Mouse (Mus musculus) limb, embryonic 14.5 days (tissue): ENCODE data around the gene Vwa3b. TPM values are rescaled to one million over a fixed set of nuclear protein-coding genes. Genes with fewer than 3 reads are reported as not detected.

Experiments used
- ATAC-seq: fragments of 200-750 bp; cut with Nextera tagmentation; 2 replicates; pipeline ENCODE4 v1.8.0; 2017; ENCODE audit warnings: low read depth, moderate number of reproducible peaks, moderate TSS enrichment; ENCODE audit not compliant: low FRiP score
- DNase-seq: peaks from one replicate; pipeline ENCODE4 v3.0.0-alpha.2; 2015; ENCODE audit warnings: low spot score
- H3K27ac ChIP-seq: fragments of 300-500 bp; sonication (generic); replicated peaks from 2 replicates; pipeline ENCODE4 v1.5.1; 2014; ENCODE audit warnings: low read depth, mild to moderate bottlenecking, low read length, moderate library complexity, mixed read lengths
- H3K27me3 ChIP-seq: fragments of 300-500 bp; sonication (generic); 2 replicates; pipeline ENCODE4 v1.6.1; 2014; ENCODE audit warnings: low read length, mixed read lengths; ENCODE audit not compliant: control insufficient read depth, insufficient read depth
- H3K36me3 ChIP-seq: fragments of 300-500 bp; sonication (generic); 2 replicates; pipeline ENCODE4 v1.6.1; 2014; ENCODE audit warnings: mild to moderate bottlenecking, low read length, moderate library complexity, mixed read lengths; ENCODE audit not compliant: control insufficient read depth, insufficient read depth
- H3K4me1 ChIP-seq: fragments of 300-500 bp; sonication (generic); 2 replicates; pipeline ENCODE4 v1.6.1; 2014; ENCODE audit warnings: antibody characterized with exemption, low read length, mixed read lengths; ENCODE audit not compliant: control insufficient read depth, insufficient read depth
- H3K4me2 ChIP-seq: fragments of 300-500 bp; sonication (generic); replicated peaks from 2 replicates; pipeline ENCODE4 v1.6.1; 2014; ENCODE audit warnings: low read depth, mild to moderate bottlenecking, low read length, moderate library complexity; ENCODE audit not compliant: severe bottlenecking
- H3K4me3 ChIP-seq: fragments of 300-500 bp; sonication (generic); replicated peaks from 2 replicates; pipeline ENCODE4 v1.5.1; 2014; ENCODE audit warnings: low read length
- H3K9ac ChIP-seq: fragments of 300-500 bp; sonication (generic); 2 replicates; pipeline ENCODE4 v1.6.1; 2014; ENCODE audit warnings: mild to moderate bottlenecking, low read depth, low read length, moderate library complexity; ENCODE audit not compliant: severe bottlenecking
- H3K9me3 ChIP-seq: fragments of 300-500 bp; sonication (generic); 2 replicates; pipeline ENCODE4 v1.6.1; 2016; ENCODE audit warnings: low read length; ENCODE audit not compliant: control insufficient read depth
- POLR2A ChIP-seq: fragments of 200-500 bp; IDR thresholded peaks from 2 replicates; pipeline ENCODE4 v1.8.0; 2012; ENCODE audit warnings: inconsistent platforms, mild to moderate bottlenecking, moderate library complexity, borderline replicate concordance; ENCODE audit not compliant: insufficient read depth, insufficient read length; ENCODE audit errors: extremely low read depth
- WGBS: fragments of 180-500 bp; shearing (Covaris S2); extraction: QIAGEN DNeasy Blood & Tissue Kit; methylation state at CpG from one replicate; pipeline ENCODE4 v1.1.7; 2014; 5-methylcytosine and 5-hydroxymethylcytosine counted together
- polyA plus RNA-seq, 2 experiments: library from polyadenylated mRNA; depleted of rRNA in 1 of 2; stranded (reverse) in 1 of 2; unstranded in 1 of 2; fragments of >200 nt; fragmentation: Nextera tagmentation in 1 of 2; extraction: Ambion mirVana in 1 of 2; gene quantifications; 2 replicates each; pipeline versions ENCODE4 v1.2.1 to v1.2.3; 2012 to 2014

Vwa3b gene
- polyA plus RNA-seq, 2 experiments: 1.0 to 1.6 TPM

DNA sequence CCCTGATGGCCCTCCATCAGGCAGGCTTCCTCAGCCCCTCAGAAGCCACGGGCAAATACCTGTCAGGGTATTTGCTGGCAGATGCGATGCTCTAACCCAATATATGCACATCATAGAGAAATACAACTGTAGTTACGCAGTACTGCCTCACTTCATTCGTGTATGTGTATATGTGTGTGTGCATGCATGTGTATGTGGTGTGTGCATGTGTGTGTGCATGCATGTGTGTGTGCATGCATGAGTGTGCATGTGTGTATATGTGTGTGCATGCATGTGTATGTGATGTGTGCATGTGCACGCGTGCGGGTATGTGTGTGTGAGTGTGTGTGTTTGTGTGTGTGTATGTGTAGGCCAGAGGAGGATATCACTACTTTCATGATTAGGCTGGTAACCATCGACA, 9.5 kb downstream of the Vwa3b start:
- H3K36me3 ChIP-seq: no peaks in the 10 kb centered on the region
- DNase-seq (no peak), ATAC-seq (no peak)
- TF ChIP-seq POLR2A: no peak
- no peaks in the 10 kb centered on the region for H3K9me3 ChIP-seq
- 92% methylated on average over 8 of the region's 8 CpGs for WGBS
- H3K4me3 ChIP-seq: no peak overlapping the region
- 0 out of 2 replicates have a peak, but pooled peaks cover 2% of the 10 kb centered on the region for H3K27me3 ChIP-seq
- no peak overlapping the region for H3K4me2 ChIP-seq
- no peak overlapping the region for H3K9ac ChIP-seq
- H3K4me1 ChIP-seq: no peaks in the 10 kb centered on the region
- H3K27ac ChIP-seq: no peak overlapping the region

DNA sequence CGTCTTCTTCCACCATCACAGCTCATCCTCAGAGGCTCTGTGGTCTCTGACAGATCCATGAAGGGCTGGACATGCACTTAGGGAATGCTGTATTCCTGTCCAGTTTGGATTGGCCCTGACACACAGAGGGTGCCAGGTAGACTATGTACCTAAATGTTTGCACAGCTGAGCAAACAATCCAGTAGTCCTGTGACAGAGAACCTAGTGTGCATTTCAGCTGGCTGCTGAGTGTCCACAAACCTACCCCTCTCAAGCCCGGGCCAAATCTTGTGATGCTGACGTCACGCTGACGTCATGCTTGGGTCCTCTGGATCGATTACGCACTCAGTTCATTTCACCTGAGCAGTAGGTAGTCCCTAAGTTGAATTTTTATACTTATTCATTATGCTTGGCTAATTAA, 14.7 kb downstream of the Vwa3b start:
- no peak for TF ChIP-seq POLR2A
- no peaks in the 10 kb centered on the region for H3K36me3 ChIP-seq
- no peak overlapping the region for H3K4me2 ChIP-seq
- ATAC-seq (no peak), DNase-seq (no peak)
- no peak overlapping the region for H3K27ac ChIP-seq
- H3K9ac ChIP-seq: no peak overlapping the region
- 89% methylated on average over 7 of the region's 7 CpGs for WGBS
- no peaks in the 10 kb centered on the region for H3K9me3 ChIP-seq
- no peak overlapping the region for H3K4me3 ChIP-seq
- no peaks in the 10 kb centered on the region for H3K4me1 ChIP-seq
- H3K27me3 ChIP-seq: no peaks in the 10 kb centered on the region

DNA sequence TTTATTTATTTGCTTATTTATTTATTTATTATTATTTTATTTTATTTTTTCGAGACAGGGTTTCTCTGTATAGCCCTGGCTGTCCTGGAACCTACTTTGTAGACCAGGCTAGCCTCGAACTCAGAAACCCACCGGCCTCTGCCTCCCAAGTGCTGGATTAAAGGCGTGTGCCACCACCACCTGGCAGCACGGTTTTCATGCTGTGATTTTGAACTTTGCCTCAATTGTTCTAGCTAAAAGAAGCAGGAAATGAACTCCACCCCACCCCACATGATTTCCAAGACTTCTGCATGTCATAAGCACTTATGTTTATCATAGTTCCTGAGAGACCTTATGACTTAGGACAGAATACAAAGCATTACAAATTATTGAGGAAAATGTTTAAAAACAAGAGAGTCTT, 15.5 kb downstream of the Vwa3b start:
- Histone ChIP-seq H3K27me3 (no peaks in the 10 kb centered on the region), H3K4me1 (no peaks in the 10 kb centered on the region), H3K36me3 (no peaks in the 10 kb centered on the region), H3K9me3 (no peaks in the 10 kb centered on the region), H3K4me2 (no peak overlapping the region), H3K4me3 (no peak overlapping the region), H3K9ac (no peak overlapping the region), H3K27ac (no peak overlapping the region)
- ATAC-seq (no peak), DNase-seq (no peak)
- 84% methylated on average over 5 of the region's 5 CpGs for WGBS
- TF ChIP-seq POLR2A: no peak

DNA sequence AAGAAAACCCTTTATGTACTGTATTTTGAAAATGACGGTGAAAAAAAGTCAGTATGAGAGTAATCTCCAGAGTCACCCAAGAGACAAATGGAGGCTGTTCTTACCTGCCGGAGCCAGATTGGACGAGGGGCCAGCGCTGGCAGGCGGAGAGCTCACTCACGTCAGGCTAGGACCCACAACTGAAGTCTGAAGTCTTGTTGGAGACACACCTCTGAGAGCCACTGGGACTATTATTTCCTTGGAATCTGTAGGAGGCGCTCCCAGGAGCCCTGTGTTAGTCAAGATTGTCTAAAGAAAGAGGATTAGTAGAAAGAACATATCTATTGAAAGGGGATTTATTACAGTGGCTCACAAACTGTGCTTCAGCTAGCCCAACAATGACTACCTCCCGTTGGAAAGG, 16.4 kb downstream of the Vwa3b start:
- Histone ChIP-seq H3K4me1 (no peaks in the 10 kb centered on the region), H3K36me3 (no peaks in the 10 kb centered on the region), H3K9me3 (0 out of 2 replicates have a peak, but pooled peaks cover 3% of the 10 kb centered on the region), H3K4me3 (no peak overlapping the region), H3K4me2 (no peak overlapping the region), H3K27me3 (no peaks in the 10 kb centered on the region), H3K27ac (no peak overlapping the region), H3K9ac (no peak overlapping the region)
- no peak for TF ChIP-seq POLR2A
- WGBS: 91% methylated on average over 8 of the region's 8 CpGs
- no peak for ATAC-seq
- DNase-seq: no peak

DNA sequence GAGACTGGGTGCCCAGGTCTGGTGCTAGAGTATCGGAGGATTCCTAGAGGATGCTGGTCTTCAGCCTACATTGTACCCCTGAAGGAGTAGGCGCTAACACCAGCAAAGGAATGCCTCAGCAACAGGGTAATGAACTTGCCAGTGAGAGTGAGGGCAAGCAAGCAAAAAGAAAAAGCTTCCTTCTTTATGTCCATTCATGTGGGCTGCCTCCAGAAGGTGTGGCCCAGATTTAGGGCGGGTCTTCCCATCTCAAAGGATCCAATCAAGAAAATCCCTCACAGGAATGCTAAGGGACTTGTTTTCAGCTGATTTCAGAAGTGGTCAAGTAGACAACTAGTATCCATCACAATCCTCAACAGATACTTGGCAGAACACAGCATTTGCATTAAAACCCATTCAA, 16.8 kb downstream of the Vwa3b start:
- Histone ChIP-seq H3K4me1 (no peaks in the 10 kb centered on the region), H3K9me3 (0 out of 2 replicates have a peak, but pooled peaks cover 6% of the 10 kb centered on the region), H3K4me2 (no peak overlapping the region), H3K4me3 (no peak overlapping the region), H3K27me3 (no peaks in the 10 kb centered on the region), H3K9ac (no peak overlapping the region), H3K36me3 (no peaks in the 10 kb centered on the region), H3K27ac (no peak overlapping the region)
- no peak for TF ChIP-seq POLR2A
- WGBS: 96% methylated on average over 3 of the region's 3 CpGs
- ATAC-seq (no peak), DNase-seq (no peak)

DNA sequence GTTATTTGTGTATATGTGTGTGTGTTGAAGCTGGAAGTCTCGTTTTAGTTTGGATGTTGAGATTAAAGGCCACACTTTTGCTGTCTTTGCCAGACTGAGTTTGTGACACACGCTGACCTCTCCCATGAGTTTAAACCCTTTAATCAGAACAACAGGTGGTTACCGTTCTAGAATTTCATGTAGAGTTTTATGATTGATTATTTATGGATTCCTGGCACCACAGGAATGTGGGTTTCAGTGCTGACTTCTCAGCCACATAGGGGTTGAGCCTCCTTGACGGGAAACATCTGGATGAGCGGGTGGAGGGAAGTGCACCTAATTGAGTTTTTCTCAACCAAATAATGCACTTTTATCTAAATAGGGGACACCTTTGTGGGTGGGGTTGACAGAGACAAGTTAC, 19.1 kb downstream of the Vwa3b start:
- no peak overlapping the region for H3K9ac ChIP-seq
- peak; percentile 65 for DNase-seq
- 0 out of 2 replicates have a peak, but pooled peaks cover 6% of the 10 kb centered on the region for H3K9me3 ChIP-seq
- H3K4me1 ChIP-seq: no peaks in the 10 kb centered on the region
- H3K4me3 ChIP-seq: no peak overlapping the region
- no peaks in the 10 kb centered on the region for H3K36me3 ChIP-seq
- no peak for TF ChIP-seq POLR2A
- H3K27me3 ChIP-seq: no peaks in the 10 kb centered on the region
- H3K4me2 ChIP-seq: no peak overlapping the region
- WGBS: 13% methylated on average over 5 of the region's 5 CpGs
- H3K27ac ChIP-seq: no peak overlapping the region
- ATAC-seq: peak; percentile 83; the same call in 1 of the 2 replicates
